Mouse (Mus musculus) cerebellum, postnatal 14 days (tissue): ENCODE results near the gene Pofut1.

ENCODE experiments used
- DNase-seq, 2 experiments: peaks; one replicate each; pipeline ENCODE4 v3.0.0; 2021; ENCODE audit warnings: mixed read lengths in 2 of 2

Gene Pofut1

DNA sequence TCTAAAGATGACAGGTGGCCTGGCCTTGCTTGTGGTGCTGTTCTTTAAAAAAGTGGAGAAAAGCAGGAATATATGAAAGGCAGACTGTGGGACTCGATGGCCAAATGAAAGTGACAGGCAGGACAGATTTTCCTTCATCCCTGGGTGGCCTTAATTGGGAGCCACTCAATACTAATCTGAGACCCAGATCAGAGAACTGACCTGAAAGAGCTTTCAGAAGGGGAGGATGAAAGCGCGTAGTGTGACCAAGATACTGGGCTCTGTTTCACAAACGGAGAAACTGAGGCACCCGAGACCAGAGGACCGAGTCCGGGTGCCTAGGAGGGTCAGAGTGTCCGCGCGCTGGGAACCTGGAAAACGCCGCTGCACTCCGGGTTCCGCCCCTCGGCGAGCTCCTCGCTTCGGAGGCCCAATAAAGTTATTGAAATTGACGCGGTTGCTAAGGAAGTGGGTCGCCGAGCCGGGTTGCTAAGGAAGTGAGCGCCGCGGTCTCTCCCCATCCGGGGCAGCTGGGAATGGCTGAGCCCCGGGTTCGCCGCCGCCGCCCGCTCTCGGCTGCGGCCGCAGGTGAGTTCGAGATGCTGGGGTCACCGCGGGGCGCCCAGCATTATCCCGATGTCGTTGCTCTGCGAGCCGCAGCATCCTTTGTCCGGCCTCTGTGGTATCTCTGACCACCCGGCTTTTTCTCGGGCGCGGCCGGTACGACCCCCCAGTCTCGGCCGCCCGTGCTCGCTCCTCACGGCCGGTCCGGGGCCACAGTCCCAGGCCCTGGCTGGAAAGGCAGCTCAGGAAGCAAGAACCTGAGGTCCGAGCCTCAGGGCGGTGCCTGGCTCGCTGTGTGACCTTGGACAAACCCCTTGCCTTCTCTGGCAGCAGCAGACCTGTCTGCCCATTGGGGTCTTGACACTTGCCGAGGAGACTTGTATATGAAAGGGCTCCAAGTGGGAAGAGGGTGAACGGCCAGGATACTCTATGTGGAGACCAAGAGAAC lies 49.9 kb downstream of the Pofut1 start, which contains the start of gene Kif3b:
TSS of gene Kif3b (plus strand) at position 476 of the 991 bp plus-strand sequence.
- DNase-seq: peak; percentile 88

DNA sequence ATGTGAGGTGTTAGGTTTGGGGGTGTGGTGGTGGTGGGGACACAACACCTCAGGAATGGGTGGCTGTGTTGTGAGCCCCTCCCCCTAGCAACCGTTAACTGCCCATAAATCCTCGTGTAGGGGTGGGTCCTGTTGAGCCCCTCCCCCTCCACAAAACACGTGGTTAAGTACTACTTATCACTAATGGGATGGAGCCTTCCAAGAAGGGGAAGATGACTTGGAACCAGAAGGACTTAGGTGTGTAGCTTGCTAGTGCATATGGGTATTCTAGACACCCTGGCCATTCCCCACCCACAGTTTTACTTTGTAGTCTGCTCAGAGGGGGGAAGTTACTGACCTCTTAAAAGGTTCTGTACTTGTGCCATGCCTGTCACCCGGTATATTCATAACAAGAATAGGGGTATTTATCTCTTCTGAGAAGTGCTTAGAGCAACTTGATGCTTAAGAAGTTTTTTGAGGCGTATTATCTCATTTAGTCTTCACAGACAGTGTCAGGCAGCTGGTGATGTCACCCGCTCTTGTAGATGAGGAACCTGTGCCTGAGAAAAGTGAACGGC lies 51.0 kb downstream of the Pofut1 start:
- peak; percentile 18 to 42 for DNase-seq

DNA sequence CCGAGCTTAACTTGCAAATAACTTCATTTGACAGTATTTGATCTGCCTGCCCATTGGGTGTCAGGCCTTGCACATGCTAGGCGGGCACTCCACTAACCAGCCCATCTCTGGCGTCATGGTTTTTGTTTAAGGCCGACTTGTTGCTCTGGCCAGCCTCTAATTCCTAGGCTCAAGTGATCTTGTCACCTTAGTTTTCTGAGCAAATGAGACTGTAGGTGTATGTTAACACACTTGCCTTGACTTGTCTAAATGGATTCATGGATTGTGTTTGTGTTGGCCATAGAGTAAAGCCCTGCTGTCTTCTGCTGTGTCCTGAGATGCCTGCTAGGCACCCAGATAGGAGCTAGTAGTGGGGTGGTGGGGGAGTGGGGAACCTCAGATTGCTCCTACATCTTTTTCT lies 53.9 kb downstream of the Pofut1 start:
- DNase-seq: no peak

DNA sequence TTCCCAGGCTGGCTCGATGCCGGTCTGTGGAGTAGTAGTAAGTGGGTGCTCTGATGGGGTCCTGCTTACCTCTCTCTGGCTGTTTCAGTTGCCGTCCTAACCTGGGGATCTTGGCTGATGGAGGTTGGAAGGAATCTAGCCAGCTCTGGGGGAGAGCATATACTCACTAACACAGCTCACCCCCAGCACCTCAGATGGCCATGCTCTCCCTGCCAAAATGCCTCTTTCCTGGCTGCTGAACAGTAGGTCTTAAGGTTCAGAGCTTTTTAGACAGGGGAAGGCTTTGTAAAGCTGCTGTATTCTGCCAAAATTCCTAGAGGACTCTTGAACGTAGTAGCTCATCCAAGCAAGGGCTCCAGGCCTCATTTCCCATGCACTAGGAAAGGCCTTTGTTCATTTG lies 56.4 kb downstream of the Pofut1 start:
- DNase-seq: peak; percentile 64 to 80

DNA sequence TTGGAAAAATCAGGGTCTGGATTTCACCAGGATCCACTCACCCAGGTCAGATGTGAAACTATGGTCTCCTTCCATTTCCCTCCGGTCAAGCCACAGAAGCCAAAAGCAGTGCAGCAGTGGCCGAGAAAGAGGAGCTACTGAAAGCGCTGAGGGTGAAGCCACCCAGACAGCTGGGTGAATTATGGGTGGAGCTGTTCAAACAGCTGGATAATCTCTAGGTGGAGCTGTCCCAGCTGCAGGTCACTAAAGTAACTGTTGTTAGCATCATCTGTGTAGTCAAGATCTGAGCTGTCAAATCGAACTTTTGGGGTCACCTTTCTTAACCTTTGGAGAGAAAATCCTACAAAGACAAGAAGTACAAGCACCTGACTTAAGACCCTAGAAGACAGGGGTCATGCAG lies 57.1 kb downstream of the Pofut1 start:
- DNase-seq: no peak

DNA sequence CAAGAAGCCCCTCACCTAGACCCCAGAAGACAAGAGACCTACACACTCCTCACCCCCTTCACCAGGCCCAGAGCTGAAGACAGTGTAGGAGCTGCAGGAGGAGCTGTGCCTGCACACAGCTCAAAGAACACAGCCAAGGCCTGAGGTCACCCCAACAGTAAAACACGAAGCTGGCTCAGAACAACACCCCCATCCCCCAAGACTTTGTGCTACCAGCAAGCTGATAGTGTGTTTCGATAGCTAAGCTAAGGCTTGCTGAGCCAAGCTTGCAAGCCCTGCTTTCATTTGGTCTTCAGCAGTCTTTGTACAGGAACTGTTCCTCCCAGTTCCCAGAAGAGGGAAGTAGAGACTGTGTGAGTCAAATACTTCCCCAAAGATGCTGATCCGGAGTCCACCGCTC lies 57.5 kb downstream of the Pofut1 start:
- DNase-seq: no peak

DNA sequence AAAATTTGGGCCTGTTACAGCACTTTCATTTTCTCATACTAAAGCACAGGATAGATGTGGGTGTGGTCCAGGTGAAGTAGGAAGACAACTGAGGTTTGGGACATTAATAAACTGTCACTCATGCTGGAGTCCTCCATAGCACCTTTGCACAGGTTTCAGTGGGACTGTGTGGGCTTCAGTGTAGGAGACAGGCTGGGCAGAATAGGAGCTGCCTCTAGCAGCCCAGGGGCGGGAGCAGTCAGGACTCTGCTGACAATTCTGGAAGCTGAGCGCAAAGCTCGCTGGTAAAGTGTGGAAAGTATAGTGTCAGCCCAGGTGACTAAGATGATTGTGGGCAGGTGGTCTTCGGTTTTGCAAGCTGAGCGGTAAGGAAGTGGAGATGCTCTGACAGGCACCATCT lies 59.8 kb downstream of the Pofut1 start:
- DNase-seq: no peak

DNA sequence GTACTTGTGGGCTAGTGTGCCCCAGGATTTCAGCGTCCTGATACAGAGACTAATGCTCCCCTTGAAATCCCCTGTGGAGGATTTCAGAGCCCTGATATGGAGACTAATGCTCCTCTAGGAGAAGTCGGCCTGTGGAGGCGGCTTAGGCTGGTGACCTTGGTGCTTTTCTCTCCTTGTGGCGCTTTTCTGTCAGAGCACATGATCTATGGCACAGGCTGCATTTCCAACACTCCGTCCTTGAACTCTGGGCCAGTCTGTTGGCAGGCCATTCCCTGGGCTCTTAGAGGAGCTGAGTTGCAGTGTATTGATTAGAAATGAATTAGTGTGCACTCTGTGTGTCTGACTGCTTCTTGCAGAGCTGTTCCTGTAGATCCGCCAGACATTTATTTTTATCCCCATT lies 63.9 kb downstream of the Pofut1 start:
- no peak for DNase-seq

DNA sequence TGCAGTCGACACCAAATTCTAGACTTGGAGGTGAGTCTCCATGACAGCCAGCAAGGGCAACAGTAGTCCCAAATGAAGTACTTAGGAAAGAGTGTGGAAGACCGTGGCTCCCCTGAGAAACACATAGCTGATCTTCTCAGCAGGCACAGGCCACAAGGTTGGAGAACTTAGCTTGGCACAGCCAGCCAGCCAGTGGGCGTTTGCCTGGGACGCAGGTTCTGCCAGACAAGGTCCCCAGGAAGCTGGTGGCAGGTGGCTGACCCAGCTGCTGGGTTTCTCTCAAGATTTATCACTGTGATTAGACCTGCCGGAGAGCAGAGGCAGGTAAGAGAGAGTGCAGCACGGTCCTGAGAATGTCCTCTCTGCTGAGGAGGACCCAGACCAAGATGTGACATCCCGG lies 67.3 kb downstream of the Pofut1 start:
- DNase-seq: peak; percentile 32 to 52

DNA sequence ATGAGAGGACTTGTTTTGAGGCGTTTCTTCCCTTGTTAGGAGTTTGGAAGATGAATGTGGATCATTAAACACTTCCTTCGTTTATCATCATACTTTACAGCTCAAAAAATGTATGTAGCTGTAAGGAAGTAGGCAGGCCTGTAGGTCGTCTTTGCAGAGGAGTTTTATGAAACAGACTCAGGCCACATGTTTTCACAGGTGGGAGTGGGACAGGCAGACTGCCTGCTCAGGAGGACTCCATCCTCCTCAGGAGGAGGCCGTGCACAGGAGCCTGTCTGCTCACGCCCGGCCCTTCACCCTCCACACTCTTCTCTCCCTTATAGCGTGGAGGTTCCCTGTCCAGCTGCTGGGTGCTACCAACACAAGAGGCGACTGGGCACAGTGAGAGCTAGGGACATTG lies 67.8 kb downstream of the Pofut1 start:
- no peak for DNase-seq

DNA sequence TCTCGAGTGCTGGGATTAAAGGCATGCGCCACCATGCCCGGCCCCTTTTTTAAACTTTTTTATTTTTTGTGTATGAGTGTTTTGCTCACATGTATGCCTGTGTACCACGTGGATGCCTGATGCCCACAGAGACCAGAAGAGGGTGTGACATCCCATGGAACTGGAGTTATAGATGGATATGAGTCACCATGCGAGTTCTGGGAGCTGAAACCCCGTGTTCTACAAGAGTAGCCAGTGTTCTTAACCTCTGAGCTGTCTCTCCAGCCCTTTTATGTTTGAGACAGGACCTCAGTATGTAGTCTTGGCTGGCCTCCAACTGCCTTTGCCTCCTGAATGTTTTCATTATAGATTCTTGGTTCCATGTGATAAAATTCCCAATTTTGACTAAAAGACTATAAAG lies 68.9 kb downstream of the Pofut1 start:
- peak in 1 of 2 experiments; percentile 43 for DNase-seq

DNA sequence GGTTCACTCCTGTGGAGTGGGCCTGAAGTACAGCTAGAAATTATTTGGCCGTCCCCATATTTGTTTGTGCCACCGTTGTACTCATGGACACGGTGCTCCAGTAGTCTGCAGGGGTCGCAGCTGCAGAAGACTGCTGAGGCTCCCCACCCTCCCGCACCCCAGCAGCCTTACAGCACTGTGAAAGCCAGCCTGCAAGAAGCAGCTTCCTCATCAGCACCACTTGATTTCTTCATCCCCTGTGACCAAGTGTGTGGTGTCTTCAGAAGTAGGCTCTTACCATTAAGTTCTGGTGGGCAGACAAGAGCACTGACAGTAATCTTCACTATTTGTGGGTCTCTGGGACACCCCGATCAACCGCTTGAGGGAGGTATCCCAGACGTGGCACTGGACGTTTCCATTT lies 71.6 kb downstream of the Pofut1 start:
- no peak for DNase-seq

DNA sequence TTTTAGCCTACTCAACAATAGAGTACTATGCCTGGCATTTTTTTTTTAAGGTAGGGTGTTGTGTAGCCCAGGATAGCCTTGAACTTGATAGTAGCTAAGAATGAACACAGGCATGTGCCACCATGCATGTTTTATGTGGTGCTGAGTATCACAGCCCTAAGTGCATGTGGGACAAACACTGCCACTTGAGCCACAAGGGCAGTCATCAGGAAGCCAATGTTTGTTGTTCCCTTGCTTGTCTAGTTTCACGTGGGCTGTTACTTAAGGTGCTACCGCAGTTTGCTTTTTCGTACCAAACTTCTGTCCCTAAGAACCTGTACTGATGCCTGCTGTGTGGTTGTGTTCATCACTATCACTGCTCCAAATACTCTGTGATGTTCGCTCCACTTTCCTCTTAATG lies 77.1 kb downstream of the Pofut1 start:
- no peak for DNase-seq

DNA sequence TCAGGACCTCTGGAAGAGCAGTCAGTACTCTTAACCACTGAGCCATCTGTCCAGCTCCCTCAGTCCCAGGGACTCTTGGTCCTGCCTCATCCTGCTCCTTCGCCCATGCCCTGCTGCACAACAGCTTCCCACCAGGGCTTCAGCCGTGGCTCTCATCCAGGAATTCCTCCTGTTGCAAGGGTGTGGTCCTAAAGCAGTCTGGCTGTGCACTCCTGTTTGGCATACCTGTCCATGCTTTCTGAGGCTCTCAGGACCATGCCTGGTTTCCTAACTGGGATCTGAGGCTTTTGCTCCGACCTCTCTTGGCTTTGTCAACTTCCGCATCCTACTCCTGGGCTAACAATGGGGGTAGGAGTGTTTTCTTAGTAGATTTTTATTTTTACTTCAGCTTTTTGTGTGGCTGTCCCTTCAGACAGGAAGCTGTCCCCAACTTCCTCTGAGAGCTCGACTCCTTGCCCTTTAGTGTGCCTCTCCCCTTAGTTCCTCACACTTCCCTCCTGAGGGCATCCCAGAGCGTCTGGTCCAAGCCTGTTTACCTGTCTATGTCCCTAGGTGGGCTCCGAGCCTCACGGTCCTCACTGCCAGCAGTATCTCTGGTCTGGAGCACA lies 77.8 kb downstream of the Pofut1 start:
- no peak for DNase-seq
